Mouse (Mus musculus): ENCODE results near the gene Gtf2e1. TPM values are rescaled to one million over a fixed set of nuclear protein-coding genes. Genes with fewer than 3 reads are reported as not detected.

Gtf2e1 gene
- polyA plus RNA-seq (2014; fragmentation: Illumina TruSeq; extraction: RNeasy Lipid Tissue Mini Kit (QIAGEN cat#74804); ENCODE audit: low read depth, low replicate concordance), result 21.8 TPM

GRCm38 (mm10) chr16:37539611-37540580, at the start of gene Gtf2e1, which contains the start of gene Rabl3:
Gene Gtf2e1 (minus strand): TSS chr16:37539789.
Gene Rabl3 (plus strand): TSS chr16:37539885.

GRCm38 (mm10) chr16:37579994-37580393, 40.4 kb upstream of the Gtf2e1 start, which contains the start of gene Hgd:
Gene Hgd (plus strand): TSS chr16:37580153.

Other genes starting within 250 kb of the Gtf2e1 start
- gene Stxbp5l, start 154.8 kb downstream of the Gtf2e1 start, polyA plus RNA-seq (2014; fragmentation: Illumina TruSeq; extraction: RNeasy Lipid Tissue Mini Kit (QIAGEN cat#74804); ENCODE audit: low read depth, low replicate concordance), result 4.3 TPM
- gene Rabl3, start 96 bp upstream of the Gtf2e1 start, polyA plus RNA-seq (2014; fragmentation: Illumina TruSeq; extraction: RNeasy Lipid Tissue Mini Kit (QIAGEN cat#74804); ENCODE audit: low read depth, low replicate concordance), result 21.2 TPM
- not detected for gene Hgd, start 40.4 kb upstream of the Gtf2e1 start, polyA plus RNA-seq (2014; fragmentation: Illumina TruSeq; extraction: RNeasy Lipid Tissue Mini Kit (QIAGEN cat#74804); ENCODE audit: low read depth, low replicate concordance)
- 305 TPM for gene Ndufb4, start 114.7 kb upstream of the Gtf2e1 start, polyA plus RNA-seq (2014; fragmentation: Illumina TruSeq; extraction: RNeasy Lipid Tissue Mini Kit (QIAGEN cat#74804); ENCODE audit: low read depth, low replicate concordance)
- gene Fstl1, start 237.1 kb upstream of the Gtf2e1 start, polyA plus RNA-seq (2014; fragmentation: Illumina TruSeq; extraction: RNeasy Lipid Tissue Mini Kit (QIAGEN cat#74804); ENCODE audit: low read depth, low replicate concordance), result 36.8 TPM